Mouse (Mus musculus): Measurements from ENCODE around the gene Suz12.

DNA sequence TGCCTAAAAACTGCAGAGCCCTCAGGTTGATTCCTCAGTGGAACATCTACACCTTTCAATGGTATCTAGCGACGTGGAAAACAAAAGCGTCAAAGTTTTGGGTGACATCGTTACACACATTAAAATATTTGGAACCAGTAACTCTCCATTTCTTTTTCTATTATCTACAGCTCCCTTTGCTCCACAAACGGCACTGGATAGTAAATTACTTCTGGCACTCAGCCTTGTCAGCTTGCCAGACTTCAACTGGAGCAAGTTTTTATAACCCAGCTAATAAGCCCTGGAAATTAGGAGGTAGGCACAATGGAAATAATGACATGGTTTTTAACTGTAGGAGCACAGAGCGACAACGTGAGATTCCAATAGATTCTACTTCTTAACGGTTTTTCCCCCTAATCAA is 27.0 kb upstream of the Suz12 start:
- TF ChIP-seq CTCF (IDR thresholded peaks at IDR 0.05; ENCODE audit: low read depth): no peak
- TF ChIP-seq EP300 (optimal IDR thresholded peaks at IDR 0.05): no peak
